Mouse (Mus musculus) cerebellum, postnatal 4 days (tissue): ENCODE results near the gene L1cam.

Source experiments
- DNase-seq, 2 experiments: peaks; one replicate each; pipeline ENCODE4 v3.0.0; 2022; ENCODE audit warnings: low spot score in 2 of 2, mixed read lengths in 1 of 2

The L1cam gene

GRCm38 (mm10) chrX:73895719-73896118 lies at the start of gene L1cam:
Gene L1cam, minus strand, starts transcription at chrX:73896105.
- peak; percentile 23 to 32 for DNase-seq

GRCm38 (mm10) chrX:73942294-73942693 lies 46.4 kb upstream of the L1cam start:
- no peak for DNase-seq

- DNase-seq = no peak
Measured at GRCm38 (mm10) chrX:73941860-73942259, 46.0 kb upstream of the L1cam start.

- DNase-seq = no peak
Measured at GRCm38 (mm10) chrX:73931871-73932270, 36.0 kb upstream of the L1cam start.

- DNase-seq = no peak
Measured at GRCm38 (mm10) chrX:73930402-73931062, 34.6 kb upstream of the L1cam start, which contains the start of gene Renbp. Gene Renbp, minus strand, starts transcription at chrX:73930850.

- DNase-seq = no peak
Measured at GRCm38 (mm10) chrX:73922550-73922882, 26.6 kb upstream of the L1cam start.

GRCm38 (mm10) chrX:73921823-73922549 lies 26.1 kb upstream of the L1cam start, which contains the start of the genes Arhgap4 and Naa10:
Gene Arhgap4, minus strand, starts transcription at chrX:73921870.
Gene Naa10, minus strand, starts transcription at chrX:73921944.
- DNase-seq = peak; percentile 68 to 88

GRCm38 (mm10) chrX:73921285-73921822 lies 25.4 kb upstream of the L1cam start:
- no peak for DNase-seq

- no peak for DNase-seq
Measured at GRCm38 (mm10) chrX:73918631-73919030, 22.7 kb upstream of the L1cam start.

GRCm38 (mm10) chrX:73916945-73917344 lies 21.0 kb upstream of the L1cam start:
- DNase-seq = no peak

- DNase-seq = peak; percentile 41 to 73
Measured at GRCm38 (mm10) chrX:73914827-73915703, 19.2 kb upstream of the L1cam start.

GRCm38 (mm10) chrX:73911588-73911987 lies 15.7 kb upstream of the L1cam start:
- no peak for DNase-seq

- no peak for DNase-seq
Measured at GRCm38 (mm10) chrX:73911156-73911555, 15.3 kb upstream of the L1cam start.

- DNase-seq = no peak
Measured at GRCm38 (mm10) chrX:73910451-73910850, 14.5 kb upstream of the L1cam start.

GRCm38 (mm10) chrX:73910049-73910448 lies 14.1 kb upstream of the L1cam start:
- no peak for DNase-seq

GRCm38 (mm10) chrX:73897959-73898358 lies 2.1 kb upstream of the L1cam start:
- no peak for DNase-seq

- peak in 1 of 2 experiments; percentile 63 for DNase-seq
Measured at GRCm38 (mm10) chrX:73892833-73893232, 3.1 kb downstream of the L1cam start.

GRCm38 (mm10) chrX:73891551-73892152 lies 4.3 kb downstream of the L1cam start, which contains the start of gene Avpr2:
Gene Avpr2, plus strand, starts transcription at chrX:73892102.
- no peak for DNase-seq

- no peak for DNase-seq
Measured at GRCm38 (mm10) chrX:73881463-73881862, 14.4 kb downstream of the L1cam start.

- no peak for DNase-seq
Measured at GRCm38 (mm10) chrX:73881036-73881427, 14.9 kb downstream of the L1cam start.
